ENCODE assay signal across 8 mouse cellular contexts in genomic region chr2:96317387-96318299, GRCm38 (mm10). TPM values are rescaled to one million over a fixed set of nuclear protein-coding genes. Genes with fewer than 3 reads are reported as not detected.
DNase-seq lines count a peak whose midpoint lies in the region; ATAC-seq and TF ChIP-seq lines count a peak whose summit lies in the region.

Lrrc4c (plus strand) TSS chr2:96318169.

- TF ChIP-seq POLR2A in brain, embryonic 14.5 days (IDR thresholded peaks at IDR 0.05; ENCODE audit: borderline replicate concordance, extremely low read depth, insufficient read depth, insufficient read length, poor library complexity, severe bottlenecking): no peak

- peak; percentile 11; the same call in 1 of the 2 replicates for TF ChIP-seq CTCF in brain, embryonic 14.5 days (IDR thresholded peaks at IDR 0.05; ENCODE audit: borderline replicate concordance, extremely low read depth, insufficient read depth, insufficient read length)

- H3K4me2 ChIP-seq in forebrain, embryonic 14.5 days (ENCODE audit: low read length): peak within 1 kb of the TSS; percentile 69
- peak within 1 kb of the TSS; percentile 80 for H3K4me2 ChIP-seq in midbrain, embryonic 15.5 days

- H3K4me3 ChIP-seq in forebrain, embryonic 14.5 days (ENCODE audit: low read depth, low read length): peak within 1 kb of the TSS; percentile 37
- H3K4me3 ChIP-seq in midbrain, embryonic 15.5 days: peak within 1 kb of the TSS; percentile 54

- DNase-seq in brain, embryonic 14.5 days (ENCODE audit: low read depth): peak; percentile 86
- DNase-seq in cerebellum, adult 11 months: peak; percentile 67
- DNase-seq in forebrain, embryonic 14.5 days (ENCODE audit: low spot score): peak; percentile 68
- peak; percentile 40 to 57 for DNase-seq in layer of hippocampus, postnatal 10 days (ENCODE audit: low spot score in 2 of 2)
- no peak for DNase-seq in thymus, postnatal 10 days (ENCODE audit: low spot score in 2 of 2)
- no peak for DNase-seq in gastrocnemius, postnatal 14 days

- peak; percentile 87 for ATAC-seq in forebrain, embryonic 14.5 days
- peak; percentile 94 for ATAC-seq in midbrain, embryonic 15.5 days (replicated peaks)
- ATAC-seq in monocyte, adult 5-6 weeks (replicated peaks; ENCODE audit: insufficient number of reproducible peaks, low FRiP score, low TSS enrichment, poor library complexity, severe bottlenecking): no peak

- H3K9ac ChIP-seq in forebrain, embryonic 14.5 days (ENCODE audit: low read length): peak within 1 kb of the TSS; percentile 57
- peak within 1 kb of the TSS; percentile 62 for H3K9ac ChIP-seq in midbrain, embryonic 15.5 days

- peaks cover 12% of the 10 kb centered on the region for H3K4me1 ChIP-seq in forebrain, embryonic 14.5 days (ENCODE audit: control insufficient read depth, insufficient read depth, low read length)
- peaks cover 11% of the 10 kb centered on the region for H3K4me1 ChIP-seq in midbrain, embryonic 15.5 days

- H3K36me3 ChIP-seq in forebrain, embryonic 14.5 days (ENCODE audit: control insufficient read depth, insufficient read depth, low read length): no peaks in the 10 kb centered on the region
- no peaks in the 10 kb centered on the region for H3K36me3 ChIP-seq in midbrain, embryonic 15.5 days (replicated peaks)

- WGBS in forebrain, embryonic 14.5 days: 2% methylated on average over 18 of the region's 18 CpGs
- 3% methylated on average over 18 of the region's 18 CpGs for WGBS in midbrain, embryonic 15.5 days

- H3K9me3 ChIP-seq in forebrain, embryonic 14.5 days (replicated peaks; ENCODE audit: control insufficient read depth, low read length): no peaks in the 10 kb centered on the region
- H3K9me3 ChIP-seq in midbrain, embryonic 15.5 days: no peaks in the 10 kb centered on the region

- H3K27me3 ChIP-seq in forebrain, embryonic 14.5 days (replicated peaks; ENCODE audit: control insufficient read depth, insufficient read depth, low read length): no peaks in the 10 kb centered on the region
- no peaks in the 10 kb centered on the region for H3K27me3 ChIP-seq in midbrain, embryonic 15.5 days (replicated peaks)

- H3K27ac ChIP-seq in forebrain, embryonic 14.5 days (ENCODE audit: low read depth, low read length): peak within 1 kb of the TSS; percentile 49; the same call in 1 of the 2 replicates
- H3K27ac ChIP-seq in midbrain, embryonic 15.5 days: peak within 1 kb of the TSS; percentile 88

- intact Hi-C loops in gastrocnemius, postnatal 14 days (cut with DNase I; ENCODE audit: low total_unique reads): no loop called here

RNA-seq across cellular contexts. Expression of gene Lrrc4c, which starts in this region (rescaled TPM):
- polyA plus RNA-seq in brain, embryonic 14.5 days (2012; rRNA removed): 8.8 and 17.7 TPM in 2 replicates
- 19.5 and 25.0 TPM in 2 replicates for polyA plus RNA-seq in forebrain, embryonic 14.5 days (2014; fragmentation: Nextera tagmentation; extraction: Ambion mirVana)
- total RNA-seq in layer of hippocampus, postnatal 10 days (2021): 10 to 100 TPM; 69.3 to 75.9 TPM
- polyA plus RNA-seq in midbrain, embryonic 15.5 days (2015; fragmentation: Nextera tagmentation; extraction: Ambion mirVana): 35.6 and 37.7 TPM in 2 replicates
- total RNA-seq in monocyte, adult 5-6 weeks (2017): not detected in 3 replicates
- under 1 TPM; 0.22 to 0.64 TPM for total RNA-seq in gastrocnemius, postnatal 14 days (2021)

Comparison
In these comparisons a context has a peak if more than half of its experiments do, and no peak if none do; other contexts are left out.
1. RNA of gene Lrrc4c (total RNA-seq): 69.3 to 75.9 TPM in layer of hippocampus, postnatal 10 days; 0.22 to 0.64 TPM in gastrocnemius, postnatal 14 days and not detected in monocyte, adult 5-6 weeks; every median in the first group is over 10 times any median in the second.
2. DNase-seq: peak in brain, embryonic 14.5 days (single experiment), cerebellum, adult 11 months (single experiment), forebrain, embryonic 14.5 days (single experiment) and layer of hippocampus, postnatal 10 days (2 of 2); none in thymus, postnatal 10 days (0 of 2) and gastrocnemius, postnatal 14 days (single experiment).